ENCODE assay signal across 8 mouse cellular contexts in the genomic region with DNA sequence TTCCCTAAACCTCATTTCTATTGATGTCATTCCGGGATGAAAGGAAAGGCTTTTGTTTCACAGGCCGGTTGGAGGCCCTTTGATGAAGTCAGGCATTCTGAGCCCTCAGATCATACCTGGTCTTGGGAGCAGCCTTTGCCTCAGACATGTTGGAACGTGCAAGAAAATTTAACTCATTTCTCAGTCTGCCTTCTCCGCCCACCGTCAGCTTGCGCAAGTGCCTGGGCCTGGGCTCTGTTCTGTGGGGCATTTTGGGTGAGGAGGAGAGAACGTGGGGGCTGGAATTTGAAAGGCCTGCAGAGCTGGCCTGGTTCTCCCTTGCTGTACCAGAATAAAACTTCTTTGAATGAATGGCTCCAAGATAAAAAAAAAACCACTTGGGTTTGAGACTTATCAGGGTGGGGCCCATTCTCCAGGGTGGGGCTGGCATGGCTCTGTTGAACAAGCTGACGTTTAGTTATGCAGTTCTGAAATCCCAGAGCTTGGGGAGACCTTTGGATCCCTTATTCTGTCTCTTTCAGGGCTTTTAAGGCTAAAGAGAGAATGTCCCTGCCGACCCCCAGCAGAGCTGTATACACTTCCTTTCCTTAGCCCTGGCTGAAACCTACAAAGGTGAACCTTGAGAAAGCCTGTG.
DNase-seq lines count a peak whose midpoint lies in the region; TF ChIP-seq lines count a peak whose summit lies in the region.
"Had no signal": no experiment of that assay in that cellular context is flagged by ENCODE, and none has a peak within 500 bp of the region (broad histone marks: within the 10 kb centered on the region; RNA-seq: fewer than 3 reads in every experiment).

No protein-coding gene starts in this region.

- peak overlapping the region; percentile 77 for H3K27ac ChIP-seq in layer of hippocampus, adult 2 months
- H3K27ac ChIP-seq in limb, embryonic 10.5 days = peak overlapping the region; percentile 74

- peaks cover 59% of the 10 kb centered on the region for H3K4me1 ChIP-seq in limb, embryonic 10.5 days

- H3K27me3 ChIP-seq in limb, embryonic 10.5 days (ENCODE audit: low read depth, poor library complexity, severe bottlenecking) = no peaks in the 10 kb centered on the region

- no peaks in the 10 kb centered on the region for H3K36me3 ChIP-seq in limb, embryonic 10.5 days

- peak in 1 of 2 experiments; percentile 16 for DNase-seq in layer of hippocampus, adult 2 months (ENCODE audit: low spot score in 2 of 2)
- DNase-seq in layer of hippocampus, adult 8-10 months (ENCODE audit: low spot score in 2 of 2) = no peak
- DNase-seq in ES-CJ7 (ENCODE audit: low read depth, low spot score) (peak; percentile 46), NIH3T3 (ENCODE audit: low read depth) (peak; percentile 32)
- DNase-seq in limb, embryonic 10.5 days (ENCODE audit: low spot score) = no peak
- DNase-seq in spleen, adult 12 weeks (ENCODE audit: low spot score) = no peak
- DNase-seq in layer of hippocampus, postnatal 14 days (ENCODE audit: low spot score in 2 of 2) = no peak
- DNase-seq: kidney, adult 2 months had no signal

- TF ChIP-seq CTCF in layer of hippocampus, adult 2 months (conservative IDR thresholded peaks at IDR 0.05) = no peak

- WGBS in limb, embryonic 10.5 days = 54% methylated on average over 9 of the region's 9 CpGs

- no peak overlapping the region for H3K4me3 ChIP-seq in layer of hippocampus, adult 2 months
- no peak overlapping the region for H3K4me3 ChIP-seq in limb, embryonic 10.5 days

- no peaks in the 10 kb centered on the region for H3K9me3 ChIP-seq in limb, embryonic 10.5 days (replicated peaks)

Comparison
In these comparisons a context has a peak if more than half of its experiments do, and no peak if none do; other contexts are left out.
1. DNase-seq: peak in ES-CJ7 (single experiment) and NIH3T3 (single experiment); none in layer of hippocampus, adult 8-10 months (0 of 2), limb, embryonic 10.5 days (single experiment), spleen, adult 12 weeks (single experiment) and layer of hippocampus, postnatal 14 days (0 of 2).